14 mouse cellular contexts compared by ENCODE assay signal in genomic region chr13:72166225-72166624, GRCm38 (mm10).
A peak's percentile ranks its signal among the peaks of the same experiment; 100 is the strongest.
DNase-seq lines count a peak whose midpoint lies in the region; ATAC-seq and TF ChIP-seq lines count a peak whose summit lies in the region.
"Had no signal": no experiment of that assay in that cellular context is flagged by ENCODE, and none has a peak within 500 bp of the region (broad histone marks: within the 10 kb centered on the region; RNA-seq: fewer than 3 reads in every experiment).

No protein-coding gene starts in this region.

- no peak for ATAC-seq in lung, embryonic 14.5 days (ENCODE audit: insufficient read depth)
- ATAC-seq: forebrain, embryonic 13.5 days had no signal

- H3K9me3 ChIP-seq in ES-Bruce4 (replicated peaks; ENCODE audit: control insufficient read depth, insufficient read depth, low read length, poor library complexity, severe bottlenecking) = no peaks in the 10 kb centered on the region
- no peaks in the 10 kb centered on the region for H3K9me3 ChIP-seq in lung, embryonic 14.5 days (ENCODE audit: low read depth, low read length)
- H3K9me3 ChIP-seq: embryonic facial prominence, embryonic 12.5 days; forebrain, embryonic 13.5 days; heart, embryonic 12.5 days; limb, embryonic 12.5 days; midbrain, embryonic 10.5 days had no signal

- H3K27ac ChIP-seq in kidney, adult 2 months (ENCODE audit: insufficient read depth, low read depth, low read length) = no peak overlapping the region
- no peak overlapping the region for H3K27ac ChIP-seq in ES-Bruce4 (ENCODE audit: insufficient read depth, low read length)
- no peak overlapping the region for H3K27ac ChIP-seq in lung, embryonic 14.5 days (ENCODE audit: low read depth)
- H3K27ac ChIP-seq: embryonic facial prominence, embryonic 12.5 days; forebrain, embryonic 13.5 days; limb, embryonic 12.5 days; midbrain, embryonic 10.5 days had no signal

- H3K36me3 ChIP-seq in kidney, adult 2 months (ENCODE audit: control insufficient read depth, insufficient read depth, low read length) = no peaks in the 10 kb centered on the region
- no peaks in the 10 kb centered on the region for H3K36me3 ChIP-seq in ES-Bruce4 (ENCODE audit: control insufficient read depth, insufficient read depth, low read length, poor library complexity, severe bottlenecking)
- no peaks in the 10 kb centered on the region for H3K36me3 ChIP-seq in lung, embryonic 14.5 days (ENCODE audit: insufficient read depth)
- H3K36me3 ChIP-seq: embryonic facial prominence, embryonic 12.5 days; heart, embryonic 12.5 days; limb, embryonic 12.5 days; midbrain, embryonic 10.5 days had no signal

- no peak overlapping the region for H3K4me3 ChIP-seq in kidney, adult 2 months (ENCODE audit: insufficient read depth, low read depth, low read length)
- H3K4me3 ChIP-seq in ES-Bruce4 (ENCODE audit: low read depth, low read length) = no peak overlapping the region
- no peak overlapping the region for H3K4me3 ChIP-seq in lung, embryonic 14.5 days (ENCODE audit: low read depth, low read length)
- H3K4me3 ChIP-seq: embryonic facial prominence, embryonic 12.5 days; forebrain, embryonic 13.5 days; heart, embryonic 12.5 days; limb, embryonic 12.5 days; midbrain, embryonic 10.5 days had no signal

- 68% methylated on average over 2 of the region's 2 CpGs for WGBS in kidney, adult 2 months
- WGBS in lung, embryonic 14.5 days = 61% methylated on average over 2 of the region's 2 CpGs

- TF ChIP-seq CTCF in kidney, adult 2 months (conservative IDR thresholded peaks at IDR 0.05; ENCODE audit: insufficient read depth, insufficient read length, low read depth, low read length) = no peak
- peak; percentile 2 for TF ChIP-seq CTCF in ES-Bruce4 (IDR thresholded peaks at IDR 0.05; ENCODE audit: low read depth, low read length)
- TF ChIP-seq CTCF in lung, embryonic 14.5 days (IDR thresholded peaks at IDR 0.05; ENCODE audit: low read depth) = peak; percentile 25; the same call in 1 of the 2 replicates

- no peak overlapping the region for H3K4me2 ChIP-seq in lung, embryonic 14.5 days
- H3K4me2 ChIP-seq: embryonic facial prominence, embryonic 12.5 days; forebrain, embryonic 13.5 days; heart, embryonic 12.5 days; limb, embryonic 12.5 days had no signal

- DNase-seq in kidney, adult 2 months = peak; percentile 2
- no peak for DNase-seq in kidney, adult 11 months
- peak; percentile 28 for DNase-seq in embryo, embryonic 10 days (ENCODE audit: low spot score)
- peak; percentile 9 for DNase-seq in lung, embryonic 14.5 days
- DNase-seq in thymus, postnatal 36 days = no peak
- DNase-seq in testis, postnatal 10 days (ENCODE audit: low spot score) = no peak
- DNase-seq: cerebellum, adult 8-10 months; kidney, adult 8-10 months had no signal

- no peak for TF ChIP-seq POLR2A in kidney, adult 2 months (IDR thresholded peaks at IDR 0.05; ENCODE audit: low read depth, low read length)
- TF ChIP-seq POLR2A in ES-Bruce4 (IDR thresholded peaks at IDR 0.05; ENCODE audit: insufficient read depth, low read length) = no peak

- no peak overlapping the region for H3K9ac ChIP-seq in ES-Bruce4 (ENCODE audit: low read depth, poor library complexity, severe bottlenecking)
- no peak overlapping the region for H3K9ac ChIP-seq in lung, embryonic 14.5 days
- H3K9ac ChIP-seq: embryonic facial prominence, embryonic 12.5 days; forebrain, embryonic 13.5 days; heart, embryonic 12.5 days; limb, embryonic 12.5 days had no signal

- H3K27me3 ChIP-seq in kidney, adult 2 months (replicated peaks; ENCODE audit: control insufficient read depth, insufficient read depth, low read length) = no peaks in the 10 kb centered on the region
- no peaks in the 10 kb centered on the region for H3K27me3 ChIP-seq in ES-Bruce4 (ENCODE audit: control insufficient read depth, insufficient read depth, low read length, poor library complexity, severe bottlenecking)
- H3K27me3 ChIP-seq in lung, embryonic 14.5 days (ENCODE audit: insufficient read depth, low read length) = no peaks in the 10 kb centered on the region
- H3K27me3 ChIP-seq: embryonic facial prominence, embryonic 12.5 days; forebrain, embryonic 13.5 days; heart, embryonic 12.5 days had no signal

- H3K4me1 ChIP-seq in kidney, adult 2 months (ENCODE audit: control insufficient read depth, insufficient read depth, low read length) = no peaks in the 10 kb centered on the region
- H3K4me1 ChIP-seq in ES-Bruce4 (ENCODE audit: control insufficient read depth, insufficient read depth, low read length) = no peaks in the 10 kb centered on the region
- no peaks in the 10 kb centered on the region for H3K4me1 ChIP-seq in lung, embryonic 14.5 days (ENCODE audit: insufficient read depth)
- H3K4me1 ChIP-seq: embryonic facial prominence, embryonic 12.5 days; forebrain, embryonic 13.5 days; limb, embryonic 12.5 days had no signal

- no peak for TF ChIP-seq EP300 in ES-Bruce4 (IDR thresholded peaks at IDR 0.05; ENCODE audit: insufficient read depth, low read depth, low read length)

Comparison
In these comparisons a context has a peak if more than half of its experiments do, and no peak if none do; other contexts are left out.
1. DNase-seq: peak in kidney, adult 2 months (single experiment), embryo, embryonic 10 days (single experiment) and lung, embryonic 14.5 days (single experiment); none in kidney, adult 11 months (single experiment), thymus, postnatal 36 days (0 of 2) and testis, postnatal 10 days (single experiment).